Mouse (Mus musculus) CH12.LX (cell line): Measurements from ENCODE around the gene Filip1l. TPM values are rescaled to one million over a fixed set of nuclear protein-coding genes. Genes with fewer than 3 reads are reported as not detected.
A peak's percentile ranks its signal among the peaks of the same experiment; 100 is the strongest.

Source experiments
- DNase-seq: peaks from one replicate; pipeline ENCODE4 v3.0.0-alpha.2; 2013; ENCODE audit errors: extremely low read depth
- H3K27ac ChIP-seq: 2 replicates; pipeline ENCODE4 v1.5.1; 2012; ENCODE audit warnings: low read depth, mild to moderate bottlenecking, control low read depth, moderate library complexity; ENCODE audit not compliant: insufficient read depth
- H3K27me3 ChIP-seq: replicated peaks from 2 replicates; pipeline ENCODE3; 2012; ENCODE audit warnings: inconsistent platforms
- H3K36me3 ChIP-seq, 2 experiments: replicated peaks in 1 of 2; 2 replicates each; pipeline versions ENCODE3 to v1.6.1; 2012; ENCODE audit warnings: inconsistent platforms in 1 of 2, low read length in 1 of 2, mild to moderate bottlenecking in 1 of 2, mixed read lengths in 1 of 2, moderate library complexity in 1 of 2; ENCODE audit not compliant: control insufficient read depth in 1 of 2, insufficient read depth in 1 of 2
- H3K4me1 ChIP-seq, 2 experiments: 2 replicates each; pipeline ENCODE4 v1.6.1; 2012; ENCODE audit warnings: inconsistent platforms in 1 of 2, moderate library complexity in 1 of 2; ENCODE audit not compliant: insufficient read depth in 2 of 2, control insufficient read depth in 1 of 2
- H3K4me2 ChIP-seq: 2 replicates; pipeline ENCODE4 v1.6.1; 2012; ENCODE audit warnings: low read depth, mild to moderate bottlenecking, control low read depth; ENCODE audit not compliant: poor library complexity, insufficient read depth, severe bottlenecking
- H3K4me3 ChIP-seq, 3 experiments: fragments of 150-350 bp in 1 of 3; sonication (generic) in 1 of 3; replicated peaks in 1 of 3; 2 replicates each; pipeline versions ENCODE3 to v1.5.1; 2011 to 2012; ENCODE audit warnings: low read depth in 2 of 3, low read length in 2 of 3, mild to moderate bottlenecking in 2 of 3, moderate library complexity in 2 of 3, control low read depth in 1 of 3, improper control_type of control experiment in 1 of 3, inconsistent platforms in 1 of 3, mixed read lengths in 1 of 3; ENCODE audit not compliant: poor library complexity in 1 of 3
- H3K79me2 ChIP-seq: replicated peaks from 2 replicates; pipeline ENCODE4 v1.6.1; 2012; ENCODE audit warnings: mild to moderate bottlenecking, moderate library complexity; ENCODE audit not compliant: control insufficient read depth, poor library complexity, insufficient read depth, severe bottlenecking; ENCODE audit errors: extremely low read depth
- H3K9ac ChIP-seq: 2 replicates; pipeline ENCODE4 v1.6.1; 2012; ENCODE audit warnings: low read depth, mild to moderate bottlenecking, control low read depth, moderate library complexity; ENCODE audit not compliant: insufficient read depth
- H3K9me3 ChIP-seq: replicated peaks from 2 replicates; pipeline ENCODE3; 2012; ENCODE audit warnings: low read length, inconsistent platforms, mixed read lengths
- CHD1 ChIP-seq: IDR thresholded peaks from 2 replicates; pipeline ENCODE4 v1.6.1; 2012; ENCODE audit warnings: low read depth, low read length, improper control_type of control experiment, inconsistent platforms
- CTCF ChIP-seq, 2 experiments: IDR thresholded peaks in 1 of 2; conservative IDR thresholded peaks in 1 of 2; 2 replicates each; pipeline ENCODE4 v1.5.1; 2011 to 2012; ENCODE audit warnings: low read depth in 2 of 2, low read length in 2 of 2, improper control_type of control experiment in 1 of 2, inconsistent platforms in 1 of 2, mild to moderate bottlenecking in 1 of 2, moderate library complexity in 1 of 2
- E2F4 ChIP-seq: IDR thresholded peaks from 2 replicates; pipeline ENCODE4 v1.6.1; 2011; ENCODE audit warnings: low read depth, low read length, improper control_type of control experiment; ENCODE audit not compliant: insufficient replicate concordance
- ELF1 ChIP-seq: IDR thresholded peaks from 2 replicates; pipeline ENCODE4 v1.6.1; 2014; ENCODE audit warnings: low read depth, mild to moderate bottlenecking, inconsistent platforms, low read length, improper control_type of control experiment
- EP300 ChIP-seq: IDR thresholded peaks from 2 replicates; pipeline ENCODE4 v1.6.1; 2011; ENCODE audit warnings: low read length, improper control_type of control experiment
- ETS1 ChIP-seq: conservative IDR thresholded peaks from 2 replicates; pipeline ENCODE4 v1.6.1; 2012; ENCODE audit warnings: low read depth, mild to moderate bottlenecking, inconsistent platforms, low read length, improper control_type of control experiment, moderate library complexity
- GABPA ChIP-seq: IDR thresholded peaks from 2 replicates; pipeline ENCODE4 v1.6.1; 2012; ENCODE audit warnings: low read depth, low read length, improper control_type of control experiment, inconsistent platforms; ENCODE audit not compliant: insufficient replicate concordance
- JUN ChIP-seq: IDR thresholded peaks from 2 replicates; pipeline ENCODE4 v1.6.1; 2011; ENCODE audit warnings: low read depth, mild to moderate bottlenecking, low read length, improper control_type of control experiment, moderate library complexity; ENCODE audit not compliant: insufficient read depth
- MAFK ChIP-seq: IDR thresholded peaks from 2 replicates; pipeline ENCODE4 v1.6.1; 2011; ENCODE audit warnings: low read length, improper control_type of control experiment; ENCODE audit not compliant: insufficient replicate concordance
- MAX ChIP-seq: IDR thresholded peaks from 2 replicates; pipeline ENCODE4 v1.6.1; 2011; ENCODE audit warnings: low read length, improper control_type of control experiment
- MAZ ChIP-seq: IDR thresholded peaks from 2 replicates; pipeline ENCODE4 v1.6.1; 2012; ENCODE audit warnings: low read depth, mild to moderate bottlenecking, inconsistent platforms, low read length, improper control_type of control experiment, moderate library complexity
- NELFE ChIP-seq: IDR thresholded peaks from 2 replicates; pipeline ENCODE4 v1.6.1; 2011; ENCODE audit warnings: low read depth, low read length, improper control_type of control experiment
- PAX5 ChIP-seq: IDR thresholded peaks from 2 replicates; pipeline ENCODE4 v1.6.1; 2012; ENCODE audit warnings: low read length, inconsistent platforms, mixed read lengths
- RAD21 ChIP-seq: IDR thresholded peaks from 2 replicates; pipeline ENCODE4 v1.6.1; 2011; ENCODE audit warnings: low read depth, mild to moderate bottlenecking, low read length, improper control_type of control experiment, moderate library complexity
- RCOR1 ChIP-seq: conservative IDR thresholded peaks from 2 replicates; pipeline ENCODE4 v1.6.1; 2012; ENCODE audit warnings: low read depth, mild to moderate bottlenecking, inconsistent platforms, low read length, improper control_type of control experiment
- TBP ChIP-seq: conservative IDR thresholded peaks from 2 replicates; pipeline ENCODE4 v1.6.1; 2011; ENCODE audit warnings: low read depth, low read length, improper control_type of control experiment
- TCF12 ChIP-seq: IDR thresholded peaks from 2 replicates; pipeline ENCODE4 v1.6.1; 2014; ENCODE audit warnings: low read depth, mild to moderate bottlenecking, inconsistent platforms, low read length, improper control_type of control experiment
- UBTF ChIP-seq: IDR thresholded peaks from 2 replicates; pipeline ENCODE4 v1.6.1; 2012; ENCODE audit warnings: low read depth, mild to moderate bottlenecking, inconsistent platforms, low read length, improper control_type of control experiment, moderate library complexity
- USF1 ChIP-seq: IDR thresholded peaks from 2 replicates; pipeline ENCODE4 v1.6.1; 2014; ENCODE audit warnings: low read depth, mild to moderate bottlenecking, inconsistent platforms, low read length, improper control_type of control experiment
- ZC3H11A ChIP-seq: IDR thresholded peaks from 2 replicates; pipeline ENCODE4 v1.6.1; 2012; ENCODE audit warnings: low read depth, mild to moderate bottlenecking, inconsistent platforms, low read length, improper control_type of control experiment
- ZKSCAN1 ChIP-seq: IDR thresholded peaks from 2 replicates; pipeline ENCODE4 v1.6.1; 2012; ENCODE audit warnings: low read depth, inconsistent platforms, low read length, improper control_type of control experiment, borderline replicate concordance
- ZMIZ1 ChIP-seq: IDR thresholded peaks from 2 replicates; pipeline ENCODE4 v1.6.1; 2012; ENCODE audit warnings: low read depth, mild to moderate bottlenecking, inconsistent platforms, low read length, improper control_type of control experiment
- ZNF384 ChIP-seq: IDR thresholded peaks from 2 replicates; pipeline ENCODE4 v1.6.1; 2012; ENCODE audit warnings: low read depth, low read length, improper control_type of control experiment, inconsistent platforms
- dilution Hi-C: fragments of 300-500 bp; cut with MboI; formaldehyde crosslinking; loops from 2 replicates; pipeline ENCODE4 v1.14.3; 2020; ENCODE audit warnings: low sequenced_read_pairs; ENCODE audit not compliant: extremely low pct_unique_long_range_greater_than_20kb, extremely low pct_ligation_motif_present
- in situ Hi-C: fragments of 300-500 bp; cut with MboI; formaldehyde crosslinking; loops from 3 replicates; pipeline ENCODE4 v1.14.3; 2019; ENCODE audit warnings: low sequenced_read_pairs, low pct_ligation_motif_present, low pct_unique_long_range_greater_than_20kb, mixed read lengths
- polyA plus RNA-seq: library from polyadenylated mRNA; unstranded; fragments of >175 nt; gene quantifications from 2 replicates; pipeline ENCODE4 v1.2.1, GENCODE M21; 2012; ENCODE audit warnings: low read depth; ENCODE audit not compliant: insufficient read length
- total RNA-seq, 2 experiments: library from RNA; depleted of rRNA; stranded (reverse); fragments of 300-350 nt in 1 of 2; fragments of >200 nt in 1 of 2; gene quantifications; 2 replicates each; pipeline ENCODE4 v1.2.3; 2012 to 2014

Filip1l gene
- total and polyA plus RNA-seq, 3 experiments = 2.1 to 17.6 (median 5.7) TPM

- in situ Hi-C loops (no loop called here), dilution Hi-C loops (no loop called here)
- Histone ChIP-seq H3K27me3 (no peaks in the 10 kb centered on the region), H3K4me3 (no peak overlapping the region), H3K9ac (no peak overlapping the region), H3K9me3 (no peaks in the 10 kb centered on the region), H3K79me2 (no peaks in the 10 kb centered on the region; the same call in none of the 2 replicates), H3K27ac (no peak overlapping the region), H3K4me1 (peaks cover 22 to 59% of the 10 kb centered on the region in 2 experiments), H3K36me3 (peaks cover 0 to 62% of the 10 kb centered on the region in 2 experiments), H3K4me2 (no peak overlapping the region)
- 0 out of 2 replicates have a peak, but pooled peaks have one; percentile 21 for TF ChIP-seq CHD1
- TF ChIP-seq RCOR1 = no peak
- peak; percentile 46 for DNase-seq
Measured at GRCm38 (mm10) chr16:57568648-57569404, 215.9 kb downstream of the Filip1l start.

- Histone ChIP-seq H3K79me2 (peaks cover 3% of the 10 kb centered on the region), H3K9me3 (no peaks in the 10 kb centered on the region), H3K4me2 (peak overlapping the region; percentile 82), H3K27me3 (no peaks in the 10 kb centered on the region), H3K4me3 (no peak overlapping the region), H3K27ac (0 out of 2 replicates have a peak overlapping the region, but pooled peaks have one; percentile 11), H3K9ac (peak overlapping the region; percentile 13; the same call in 1 of the 2 replicates), H3K4me1 (peaks cover 22 to 64% of the 10 kb centered on the region in 2 experiments), H3K36me3 (peaks cover 0 to 63% of the 10 kb centered on the region in 2 experiments)
- dilution Hi-C loops = no loop called here
- in situ Hi-C loops = loop anchor here (10.0 kb wide), 1 partner anchor 176 kb away; no protein-coding TSS in a partner anchor
- TF ChIP-seq EP300 = peak; percentile 52; the same call in 1 of the 2 replicates
- no peak for TF ChIP-seq ZNF384
- 0 out of 2 replicates have a peak, but pooled peaks have one; percentile 51 for TF ChIP-seq JUN
- peak; percentile 38 for DNase-seq
Measured at GRCm38 (mm10) chr16:57570789-57571311, 218.0 kb downstream of the Filip1l start.

- Histone ChIP-seq H3K36me3 (peaks cover 0 to 65% of the 10 kb centered on the region in 2 experiments), H3K27ac (no peak overlapping the region), H3K9me3 (no peaks in the 10 kb centered on the region), H3K4me2 (no peak overlapping the region), H3K79me2 (peaks cover 8% of the 10 kb centered on the region), H3K4me3 (no peak overlapping the region), H3K9ac (no peak overlapping the region), H3K4me1 (peaks cover 20 to 71% of the 10 kb centered on the region in 2 experiments), H3K27me3 (no peaks in the 10 kb centered on the region)
- dilution Hi-C loops = no loop called here
- TF ChIP-seq USF1 = no peak
- no peak for TF ChIP-seq JUN
- no peak for TF ChIP-seq E2F4
- TF ChIP-seq NELFE = no peak
- TF ChIP-seq ZC3H11A = no peak
- no peak for TF ChIP-seq ZKSCAN1
- no peak for TF ChIP-seq UBTF
- no peak for TF ChIP-seq MAZ
- no peak for TF ChIP-seq ZMIZ1
- no peak for TF ChIP-seq GABPA
- TF ChIP-seq CTCF (conservative IDR thresholded peaks at IDR 0.05 in 1 of 2, IDR thresholded peaks at IDR 0.05 in 1 of 2; ENCODE audit: low read depth in 2 of 2, low read length in 2 of 2) = no peak
- TF ChIP-seq MAX = no peak
- TF ChIP-seq PAX5 = no peak
- no peak for TF ChIP-seq TBP
- no peak for TF ChIP-seq ELF1
- no peak for TF ChIP-seq ZNF384
- no peak for TF ChIP-seq MAFK
- TF ChIP-seq RAD21 = no peak
- no peak for TF ChIP-seq TCF12
- no peak for TF ChIP-seq ETS1
- no peak for DNase-seq
- in situ Hi-C loops = loop anchor here (10.0 kb wide), 1 partner anchor 179 kb away; no protein-coding TSS in a partner anchor
Measured at GRCm38 (mm10) chr16:57573831-57574230, 220.9 kb downstream of the Filip1l start.
